Mouse (Mus musculus): ENCODE data around the gene Nipsnap3b. TPM values are rescaled to one million over a fixed set of nuclear protein-coding genes. Genes with fewer than 3 reads are reported as not detected.

Nipsnap3b gene
- polyA plus RNA-seq, 1 experiment from 2014 or later = 26.6 TPM

GRCm38 (mm10) chr4:53030326-53030948 lies 18.8 kb downstream of the Nipsnap3b start:
- no peaks in the 10 kb centered on the region for H3K79me2 ChIP-seq (ENCODE audit: inconsistent target)
- peaks cover 41% of the 10 kb centered on the region for H3K36me3 ChIP-seq (ENCODE audit: inconsistent target)
- H3K4me3 ChIP-seq (ENCODE audit: inconsistent target) = no peak overlapping the region
- no peak overlapping the region for H3K27ac ChIP-seq
- WGBS (ENCODE audit: missing documents) = 72% methylated on average over 8 of the region's 8 CpGs

- Histone ChIP-seq H3K27ac (no peak overlapping the region), H3K36me3 (ENCODE audit: inconsistent target) (peaks cover 90% of the 10 kb centered on the region), H3K79me2 (ENCODE audit: inconsistent target) (no peaks in the 10 kb centered on the region), H3K4me3 (ENCODE audit: inconsistent target) (no peak overlapping the region)
- WGBS (ENCODE audit: missing documents) = 99% methylated on average over 8 of the region's 8 CpGs
Observed at GRCm38 (mm10) chr4:53043819-53044218, 32.1 kb downstream of the Nipsnap3b start.

- Histone ChIP-seq H3K79me2 (ENCODE audit: inconsistent target) (no peaks in the 10 kb centered on the region), H3K27ac (no peak overlapping the region), H3K4me3 (ENCODE audit: inconsistent target) (no peak overlapping the region), H3K36me3 (ENCODE audit: inconsistent target) (peaks cover 90% of the 10 kb centered on the region)
- WGBS (ENCODE audit: missing documents) = 100% methylated on average over 7 of the region's 7 CpGs
Observed at GRCm38 (mm10) chr4:53045807-53046206, 34.1 kb downstream of the Nipsnap3b start.

DNA sequence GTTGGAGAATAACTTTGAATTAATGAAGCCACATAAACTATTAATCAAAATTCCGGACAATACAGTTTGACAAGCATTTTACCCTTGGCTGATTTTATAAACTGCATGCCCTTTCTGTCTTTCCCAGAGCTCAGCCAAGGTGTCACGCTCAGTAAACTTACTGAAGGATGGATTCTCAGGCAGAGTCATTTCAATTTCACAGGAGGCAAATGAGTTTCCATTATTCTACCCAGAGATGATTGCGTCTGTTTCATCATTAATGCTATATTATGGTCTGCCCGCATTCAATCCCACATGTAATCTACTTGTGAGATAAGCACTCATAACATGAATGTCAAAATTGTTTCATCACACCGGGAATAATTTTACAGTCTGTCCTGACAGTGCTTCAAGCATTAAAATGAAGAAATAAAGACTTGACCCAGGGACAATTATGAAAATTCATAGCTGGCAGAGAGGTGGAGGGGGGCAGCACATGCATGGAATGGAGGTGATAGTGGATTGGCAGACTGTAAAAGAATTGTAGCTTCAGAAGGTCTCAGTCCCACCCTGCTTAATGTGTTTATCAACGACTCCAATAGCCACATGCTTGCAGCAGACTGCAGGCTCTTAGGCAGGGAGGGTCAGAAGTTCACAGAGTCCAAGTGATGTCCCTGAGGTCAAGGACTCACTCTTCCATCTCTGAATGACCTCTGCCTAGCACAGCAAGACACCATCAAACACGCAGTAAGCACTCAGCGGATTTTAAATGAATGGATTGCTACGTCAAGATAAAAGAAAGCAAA lies 34.8 kb downstream of the Nipsnap3b start:
- H3K4me3 ChIP-seq (ENCODE audit: inconsistent target) = no peak overlapping the region
- 91% methylated on average over 9 of the region's 9 CpGs for WGBS (ENCODE audit: missing documents)
- H3K79me2 ChIP-seq (ENCODE audit: inconsistent target) = no peaks in the 10 kb centered on the region
- peaks cover 90% of the 10 kb centered on the region for H3K36me3 ChIP-seq (ENCODE audit: inconsistent target)
- H3K27ac ChIP-seq = no peak overlapping the region

DNA sequence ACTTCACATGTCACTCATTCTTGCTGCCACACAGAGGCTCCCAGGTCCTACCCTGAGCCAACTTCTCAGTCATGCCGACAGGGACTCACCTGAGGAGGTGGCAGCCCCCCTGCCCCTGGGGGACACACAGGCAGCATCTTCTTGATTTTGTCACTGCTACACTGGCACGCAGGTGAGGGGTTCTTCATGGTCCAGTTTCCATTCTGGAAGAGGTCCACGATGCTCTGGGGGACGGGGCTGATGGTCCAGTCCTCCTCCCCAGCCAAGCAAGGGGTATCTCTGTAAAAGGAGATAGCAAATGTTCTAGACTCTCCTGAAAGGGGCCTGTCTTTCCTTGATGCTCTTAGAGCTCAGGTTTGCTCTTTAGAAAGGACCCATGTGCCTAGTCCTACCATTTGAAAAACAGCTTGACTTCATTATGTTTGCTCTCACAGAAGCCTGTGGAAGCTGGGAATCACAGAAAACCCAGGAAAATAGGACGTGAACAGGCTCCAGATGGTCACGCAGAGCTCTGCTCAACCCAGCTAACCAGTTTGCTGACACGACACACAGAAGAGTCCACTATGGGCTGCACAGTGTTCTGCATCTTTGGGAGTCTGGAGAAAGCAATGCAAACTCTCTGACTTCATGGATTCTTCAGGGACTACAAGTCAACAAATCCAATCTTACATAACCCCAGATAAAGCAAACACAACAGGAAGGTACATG lies 50.8 kb downstream of the Nipsnap3b start:
- Histone ChIP-seq H3K4me3 (ENCODE audit: inconsistent target) (no peak overlapping the region), H3K27ac (no peak overlapping the region), H3K79me2 (ENCODE audit: inconsistent target) (no peaks in the 10 kb centered on the region), H3K36me3 (ENCODE audit: inconsistent target) (peaks cover 85% of the 10 kb centered on the region)
- 97% methylated on average over 7 of the region's 7 CpGs for WGBS (ENCODE audit: missing documents)

Other genes starting within 250 kb of the Nipsnap3b start
- not detected in 3 replicates for gene Olfr275, start 197.3 kb upstream of the Nipsnap3b start, polyA plus RNA-seq (2018)
- gene Olfr273, start 152.6 kb upstream of the Nipsnap3b start, polyA plus RNA-seq (2018) = not detected in 3 replicates
- not detected in 3 replicates for gene Olfr272, start 92.7 kb upstream of the Nipsnap3b start, polyA plus RNA-seq (2018)
- gene Olfr270, start 47.3 kb upstream of the Nipsnap3b start, polyA plus RNA-seq (2018) = not detected in 3 replicates
- not detected in 3 replicates for gene Nipsnap3a, start 22.6 kb upstream of the Nipsnap3b start, polyA plus RNA-seq (2018)
- gene Abca1, start 148.0 kb downstream of the Nipsnap3b start, polyA plus RNA-seq (2018) = 100 to 236 TPM (median 160 TPM) in 3 replicates